Mouse (Mus musculus) small intestine, adult 2 months (tissue): Measurements from ENCODE around the gene Rfx3. TPM values are rescaled to one million over a fixed set of nuclear protein-coding genes. Genes with fewer than 3 reads are reported as not detected.

Source experiments
- H3K27ac ChIP-seq: fragments of 200-500 bp; 2 replicates; pipeline ENCODE4 v1.5.1; 2012; ENCODE audit warnings: low read depth, low read length, control low read depth, inconsistent platforms; ENCODE audit not compliant: insufficient read depth
- H3K27me3 ChIP-seq: fragments of 200-500 bp; 2 replicates; pipeline ENCODE4 v1.6.1; 2012; ENCODE audit warnings: mild to moderate bottlenecking, moderate library complexity, low read length, inconsistent platforms; ENCODE audit not compliant: control insufficient read depth, insufficient read depth
- H3K36me3 ChIP-seq: fragments of 200-500 bp; 2 replicates; pipeline ENCODE4 v1.6.1; 2012; ENCODE audit warnings: mild to moderate bottlenecking, low read length, control low read depth, inconsistent platforms; ENCODE audit not compliant: control insufficient read depth, insufficient read depth
- H3K4me1 ChIP-seq: fragments of 200-500 bp; 2 replicates; pipeline ENCODE4 v1.6.1; 2012; ENCODE audit warnings: low read length, inconsistent platforms, mixed read lengths; ENCODE audit not compliant: control insufficient read depth, insufficient read depth, insufficient read length
- H3K4me3 ChIP-seq: fragments of 200-500 bp; 2 replicates; pipeline ENCODE4 v1.5.1; 2012; ENCODE audit warnings: low read depth, mild to moderate bottlenecking, control low read depth, inconsistent platforms, low read length, moderate library complexity
- CTCF ChIP-seq: fragments of 200-500 bp; IDR thresholded peaks from 2 replicates; pipeline ENCODE4 v1.5.1; 2012; ENCODE audit warnings: low read depth, mild to moderate bottlenecking, control low read depth, inconsistent platforms, low read length, moderate library complexity, mixed read lengths; ENCODE audit not compliant: insufficient replicate concordance, insufficient read length; ENCODE audit errors: extremely low read depth
- POLR2A ChIP-seq: fragments of 200-500 bp; IDR thresholded peaks from 2 replicates; pipeline ENCODE4 v1.6.1; 2012; ENCODE audit warnings: low read depth, mild to moderate bottlenecking, control low read depth, inconsistent platforms, low read length, moderate library complexity
- WGBS: fragments of 180-500 bp; shearing (Covaris S2); methylation state at CpG from one replicate; pipeline ENCODE4 v1.1.7; 2018; 5-methylcytosine and 5-hydroxymethylcytosine counted together
- polyA plus RNA-seq: library from polyadenylated mRNA; depleted of rRNA; stranded (reverse); fragments of >200 nt; gene quantifications from 2 replicates; pipeline ENCODE4 v1.2.3, GENCODE M21; 2012; rRNA removed

Gene Rfx3
- 0.28 and 0.99 TPM in 2 replicates for polyA plus RNA-seq

DNA sequence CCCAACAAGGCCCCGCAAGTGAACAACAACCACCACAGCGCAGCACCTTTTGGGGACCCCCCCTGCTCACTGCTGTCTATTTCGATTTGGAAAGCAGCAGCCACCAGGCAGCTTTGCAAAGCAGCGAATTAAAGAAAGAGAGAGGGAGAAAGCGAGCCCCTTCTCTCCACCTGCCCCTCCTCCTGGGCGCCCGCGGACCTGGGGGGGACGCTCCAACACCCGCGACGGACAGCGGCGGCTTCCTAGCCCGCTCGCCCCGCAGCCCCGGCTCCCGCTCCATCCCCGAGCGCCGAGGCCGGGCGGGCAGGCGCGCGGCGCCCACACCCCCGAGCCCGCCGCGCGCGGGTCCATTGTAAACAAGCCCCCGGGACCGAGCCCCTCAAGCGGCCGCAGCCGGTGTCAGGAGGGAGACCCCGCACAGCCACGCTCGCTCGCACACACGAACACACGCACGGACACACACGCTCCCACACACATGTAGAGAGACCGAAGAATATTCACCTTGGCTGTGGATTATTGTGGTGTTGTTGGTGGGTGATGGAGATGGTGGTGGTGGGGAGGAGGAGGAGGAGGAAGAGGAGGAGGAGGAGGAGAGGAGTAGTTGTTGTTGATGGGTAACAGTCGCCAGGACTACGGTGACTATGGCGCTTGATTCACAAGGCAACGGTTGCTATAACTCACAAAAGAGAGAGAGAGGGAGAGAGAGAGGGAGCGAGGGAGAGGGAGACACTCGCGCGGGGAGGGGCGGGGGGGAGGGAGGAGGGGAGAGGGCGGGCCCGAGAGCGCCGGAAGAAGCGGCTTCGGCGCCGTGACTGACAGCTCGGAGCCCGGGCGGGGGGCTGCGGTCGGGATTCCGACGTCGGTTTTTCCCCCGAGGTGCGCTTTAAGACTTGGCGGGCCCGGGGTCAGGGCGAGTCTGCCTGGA lies at the start of gene Rfx3:
TSS of gene Rfx3 (minus strand) at position 696 of the 925 bp plus-strand sequence.
- under 1% methylated on average over 77 of the region's 78 CpGs for WGBS
- peak within 1 kb of the TSS; percentile 97 for H3K27ac ChIP-seq
- H3K4me1 ChIP-seq, result peaks cover 3% of the 10 kb centered on the region; the same call in 1 of the 2 replicates
- H3K27me3 ChIP-seq, result no peaks in the 10 kb centered on the region
- TF ChIP-seq CTCF (no peak), POLR2A (no peak)
- H3K4me3 ChIP-seq, result peak within 1 kb of the TSS; percentile 68
- H3K36me3 ChIP-seq, result no peaks in the 10 kb centered on the region

DNA sequence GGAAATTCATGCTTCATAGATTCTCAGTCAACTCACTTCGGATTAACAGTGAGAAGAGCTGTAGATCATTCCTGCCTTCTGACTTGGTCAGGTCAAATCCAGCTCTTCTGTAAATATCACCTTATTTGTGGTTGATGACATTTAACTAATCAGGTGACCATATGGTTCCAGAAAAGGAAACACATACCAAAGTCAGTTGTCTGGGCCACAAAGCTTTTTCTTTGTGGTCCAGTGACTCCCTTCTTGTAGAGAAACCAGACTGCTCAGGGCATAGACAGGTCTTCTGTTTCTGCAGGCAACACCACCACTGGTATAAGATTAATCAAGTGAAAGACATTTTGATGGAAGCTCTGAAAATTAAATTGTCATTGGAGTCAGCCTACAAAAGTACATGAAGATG lies 41.1 kb upstream of the Rfx3 start:
- TF ChIP-seq CTCF (no peak), POLR2A (no peak)
- Histone ChIP-seq H3K36me3 (no peaks in the 10 kb centered on the region), H3K4me1 (no peaks in the 10 kb centered on the region), H3K4me3 (no peak overlapping the region), H3K27me3 (no peaks in the 10 kb centered on the region), H3K27ac (no peak overlapping the region)
- WGBS, result 79% methylated on average over 1 of the region's 1 CpGs

DNA sequence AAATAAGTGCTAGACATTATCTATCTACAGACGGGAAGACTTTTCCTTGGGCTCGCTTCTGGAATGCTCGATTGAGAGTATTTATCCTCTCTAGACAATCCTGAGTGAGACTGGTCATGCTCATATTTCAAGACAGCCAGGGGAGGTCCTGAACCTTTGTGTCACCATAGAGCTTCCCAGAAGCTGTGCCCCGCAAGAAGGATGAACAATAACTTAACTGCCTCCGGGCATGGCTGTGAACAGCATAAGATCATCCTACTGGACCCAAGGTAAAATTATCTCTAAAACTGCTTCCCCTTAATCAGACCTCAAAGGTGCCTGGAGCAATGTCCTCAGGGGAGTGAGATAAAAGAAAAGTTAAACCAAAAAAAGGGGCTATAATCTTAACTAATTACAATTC lies 40.6 kb upstream of the Rfx3 start:
- Histone ChIP-seq H3K4me3 (no peak overlapping the region), H3K36me3 (no peaks in the 10 kb centered on the region), H3K4me1 (no peaks in the 10 kb centered on the region), H3K27ac (no peak overlapping the region), H3K27me3 (no peaks in the 10 kb centered on the region)
- WGBS, result 84% methylated on average over 5 of the region's 5 CpGs
- TF ChIP-seq CTCF, result no peak
- TF ChIP-seq POLR2A, result no peak

- WGBS, result 82% methylated on average over 4 of the region's 4 CpGs
- Histone ChIP-seq H3K27me3 (no peaks in the 10 kb centered on the region), H3K27ac (no peak overlapping the region), H3K4me3 (no peak overlapping the region), H3K4me1 (no peaks in the 10 kb centered on the region), H3K36me3 (no peaks in the 10 kb centered on the region)
- TF ChIP-seq CTCF (no peak), POLR2A (no peak)
These were observed 38.3 kb upstream of the Rfx3 start for GRCm38 (mm10) chr19:28049280-28049679.

GRCm38 (mm10) chr19:28046806-28047205 lies 35.8 kb upstream of the Rfx3 start:
- Histone ChIP-seq H3K36me3 (no peaks in the 10 kb centered on the region), H3K27me3 (no peaks in the 10 kb centered on the region), H3K4me1 (no peaks in the 10 kb centered on the region), H3K4me3 (no peak overlapping the region), H3K27ac (no peak overlapping the region)
- TF ChIP-seq POLR2A (no peak), CTCF (no peak)
- 90% methylated on average over 5 of the region's 5 CpGs for WGBS

- Histone ChIP-seq H3K27ac (no peak overlapping the region), H3K27me3 (no peaks in the 10 kb centered on the region), H3K4me3 (no peak overlapping the region), H3K4me1 (no peaks in the 10 kb centered on the region), H3K36me3 (no peaks in the 10 kb centered on the region)
- WGBS, result 65% methylated on average over 5 of the region's 5 CpGs
- TF ChIP-seq CTCF, result no peak
- no peak for TF ChIP-seq POLR2A
These were observed 34.0 kb upstream of the Rfx3 start for GRCm38 (mm10) chr19:28044950-28045349.

GRCm38 (mm10) chr19:28011718-28012499 lies 943 bp upstream of the Rfx3 start:
- Histone ChIP-seq H3K27ac (peak overlapping the region; percentile 79), H3K36me3 (no peaks in the 10 kb centered on the region), H3K27me3 (no peaks in the 10 kb centered on the region), H3K4me1 (peaks cover 3% of the 10 kb centered on the region; the same call in 1 of the 2 replicates), H3K4me3 (peak overlapping the region; percentile 68)
- 2% methylated on average over 52 of the region's 52 CpGs for WGBS
- TF ChIP-seq POLR2A (no peak), CTCF (no peak)
